24 mouse cellular contexts compared by ENCODE assay signal in the genomic region with DNA sequence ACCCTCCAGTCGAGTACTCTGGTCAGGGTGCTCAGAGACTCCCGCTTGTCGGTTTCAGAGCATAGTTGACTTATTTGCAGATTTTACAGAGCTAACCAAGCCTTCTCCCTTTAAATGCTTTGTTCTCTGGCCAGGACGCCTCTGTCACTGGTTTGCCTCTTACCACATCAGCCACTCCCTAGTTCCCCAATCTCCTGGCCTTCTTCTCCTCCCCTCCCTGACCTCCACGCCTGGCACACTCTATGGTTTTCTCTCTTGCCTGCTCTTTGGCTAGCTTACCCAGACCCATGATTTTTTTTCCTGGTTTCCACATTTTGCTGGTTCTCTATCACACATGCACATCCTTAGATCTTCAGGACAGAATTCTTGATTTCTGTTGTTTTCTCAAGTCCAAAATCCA. TPM values are rescaled to one million over a fixed set of nuclear protein-coding genes. Genes with fewer than 3 reads are reported as not detected.
DNase-seq lines count a peak whose midpoint lies in the region; ATAC-seq lines count a peak whose summit lies in the region.
"Had no signal": no experiment of that assay in that cellular context is flagged by ENCODE, and none has a peak within 500 bp of the region (broad histone marks: within the 10 kb centered on the region; RNA-seq: fewer than 3 reads in every experiment).

No protein-coding gene starts in this region.

- intact Hi-C loops in left cerebral cortex, postnatal 36 days (cut with DNase I) = no loop called here

- H3K4me2 ChIP-seq in midbrain, embryonic 15.5 days = no peak overlapping the region
- no peak overlapping the region for H3K4me2 ChIP-seq in forebrain, embryonic 16.5 days (ENCODE audit: low read length)
- H3K4me2 ChIP-seq: hindbrain, embryonic 15.5 days; liver, embryonic 12.5 days; lung, embryonic 15.5 days had no signal

- WGBS in midbrain, embryonic 10.5 days = 68% methylated on average over 5 of the region's 5 CpGs
- WGBS in midbrain, embryonic 15.5 days = 78% methylated on average over 5 of the region's 5 CpGs
- 72% methylated on average over 5 of the region's 5 CpGs for WGBS in forebrain, embryonic 16.5 days

- no peak overlapping the region for H3K4me3 ChIP-seq in midbrain, embryonic 10.5 days
- no peak overlapping the region for H3K4me3 ChIP-seq in midbrain, embryonic 15.5 days
- H3K4me3 ChIP-seq in forebrain, embryonic 16.5 days (replicated peaks; ENCODE audit: low read length) = no peak overlapping the region
- H3K4me3 ChIP-seq: embryonic facial prominence, embryonic 10.5 days; gastrocnemius, adult 2 months; heart, embryonic 12.5 days; hindbrain, embryonic 15.5 days; left cerebral cortex, adult 2 months; limb, embryonic 10.5 days; liver, embryonic 12.5 days; lung, embryonic 15.5 days; midbrain, embryonic 12.5 days; neural tube, embryonic 12.5 days had no signal

- peak; percentile 49 for DNase-seq in adrenal gland, postnatal 14 days
- DNase-seq in adrenal gland, postnatal 25 days = no peak
- no peak for DNase-seq in midbrain, embryonic 10.5 days (ENCODE audit: low spot score)
- no peak for DNase-seq in right cerebral cortex, postnatal 10 days (ENCODE audit: low spot score in 2 of 2)
- no peak for DNase-seq in left cerebral cortex, postnatal 36 days (ENCODE audit: low spot score in 2 of 2)
- DNase-seq: cerebellum, adult 2 months; gastrocnemius, adult 2 months; heart, adult 11 months; heart, postnatal 14 days; kidney, adult 18-20 months; kidney, postnatal 14 days; thymus, postnatal 14 days had no signal

- H3K4me1 ChIP-seq in midbrain, embryonic 10.5 days = peaks cover 20% of the 10 kb centered on the region
- peaks cover 9% of the 10 kb centered on the region for H3K4me1 ChIP-seq in midbrain, embryonic 15.5 days
- H3K4me1 ChIP-seq in forebrain, embryonic 16.5 days (replicated peaks; ENCODE audit: control insufficient read depth, insufficient read depth, low read length) = peaks cover 8% of the 10 kb centered on the region; the same call in 1 of the 2 replicates

- H3K27me3 ChIP-seq in midbrain, embryonic 10.5 days (ENCODE audit: low read depth, poor library complexity, severe bottlenecking) = peaks cover 29% of the 10 kb centered on the region
- H3K27me3 ChIP-seq in midbrain, embryonic 15.5 days (replicated peaks) = no peaks in the 10 kb centered on the region
- H3K27me3 ChIP-seq in forebrain, embryonic 16.5 days (replicated peaks; ENCODE audit: control insufficient read depth, insufficient read depth, low read length) = no peaks in the 10 kb centered on the region
- H3K27me3 ChIP-seq: hindbrain, embryonic 15.5 days; lung, embryonic 15.5 days; neural tube, embryonic 12.5 days had no signal

- no peak for ATAC-seq in midbrain, embryonic 15.5 days (replicated peaks)
- ATAC-seq in megakaryocyte progenitor cell, adult 5-6 weeks (replicated peaks; ENCODE audit: poor library complexity) = peak; percentile 77
- ATAC-seq in forebrain, embryonic 16.5 days = no peak
- ATAC-seq: liver, embryonic 12.5 days had no signal

- H3K27ac ChIP-seq in midbrain, embryonic 10.5 days (replicated peaks) = peak overlapping the region; percentile 63; the same call in 1 of the 2 replicates
- no peak overlapping the region for H3K27ac ChIP-seq in midbrain, embryonic 15.5 days
- no peak overlapping the region for H3K27ac ChIP-seq in forebrain, embryonic 16.5 days (ENCODE audit: low read length)
- H3K27ac ChIP-seq: gastrocnemius, adult 2 months; hindbrain, embryonic 15.5 days; left cerebral cortex, adult 2 months; limb, embryonic 10.5 days; liver, embryonic 12.5 days; lung, embryonic 15.5 days; midbrain, embryonic 12.5 days; neural tube, embryonic 12.5 days had no signal

- no peaks in the 10 kb centered on the region for H3K36me3 ChIP-seq in midbrain, embryonic 10.5 days
- no peaks in the 10 kb centered on the region for H3K36me3 ChIP-seq in midbrain, embryonic 15.5 days (replicated peaks)
- no peaks in the 10 kb centered on the region for H3K36me3 ChIP-seq in forebrain, embryonic 16.5 days (ENCODE audit: control insufficient read depth, insufficient read depth)
- H3K36me3 ChIP-seq: embryonic facial prominence, embryonic 10.5 days; heart, embryonic 12.5 days; hindbrain, embryonic 15.5 days; limb, embryonic 10.5 days; liver, embryonic 12.5 days; lung, embryonic 15.5 days; midbrain, embryonic 12.5 days; neural tube, embryonic 12.5 days had no signal

- no peaks in the 10 kb centered on the region for H3K9me3 ChIP-seq in midbrain, embryonic 10.5 days (replicated peaks)
- no peaks in the 10 kb centered on the region for H3K9me3 ChIP-seq in midbrain, embryonic 15.5 days
- H3K9me3 ChIP-seq in forebrain, embryonic 16.5 days (ENCODE audit: control insufficient read depth, low read length) = no peaks in the 10 kb centered on the region
- H3K9me3 ChIP-seq: embryonic facial prominence, embryonic 10.5 days; heart, embryonic 12.5 days; hindbrain, embryonic 15.5 days; limb, embryonic 10.5 days; liver, embryonic 12.5 days; lung, embryonic 15.5 days; midbrain, embryonic 12.5 days; neural tube, embryonic 12.5 days had no signal

- no peak overlapping the region for H3K9ac ChIP-seq in midbrain, embryonic 15.5 days
- no peak overlapping the region for H3K9ac ChIP-seq in forebrain, embryonic 16.5 days (replicated peaks; ENCODE audit: low read depth, low read length)
- H3K9ac ChIP-seq: heart, embryonic 12.5 days; hindbrain, embryonic 15.5 days; liver, embryonic 12.5 days; lung, embryonic 15.5 days; midbrain, embryonic 12.5 days; neural tube, embryonic 12.5 days had no signal

RNA-seq across cellular contexts. Expression of a gene that starts 8.6 kb away (rescaled TPM):
- 3.6 TPM in 1 of 2 replicates, not detected in the other for total RNA-seq in adrenal gland, postnatal 14 days (2021)
- not detected in 2 replicates for total RNA-seq in adrenal gland, postnatal 25 days (2021)
- 0.52 and 0.53 TPM in 2 replicates for polyA plus RNA-seq in midbrain, embryonic 10.5 days (2016; fragmentation: Nextera tagmentation; extraction: Ambion mirVana)
- polyA plus RNA-seq in midbrain, embryonic 15.5 days (2015; fragmentation: Nextera tagmentation; extraction: Ambion mirVana) = 0.18 TPM in 1 of 2 replicates, not detected in the other
- not detected in 2 replicates for total RNA-seq in megakaryocyte progenitor cell, adult 5-6 weeks (2015)
- total RNA-seq in megakaryocyte progenitor cell, adult 5-6 weeks (2017) = not detected in 2 replicates
- 0.26 TPM in 1 of 2 replicates, not detected in the other for polyA plus RNA-seq in forebrain, embryonic 16.5 days (2015; fragmentation: Nextera tagmentation; extraction: Ambion mirVana)
- total RNA-seq in left cerebral cortex, postnatal 36 days (2021) = not detected
- total RNA-seq: gastrocnemius, adult 2 months; heart, postnatal 14 days; left cerebral cortex, adult 2 months had no signal
- polyA plus RNA-seq: cerebellum, adult 2 months; hindbrain, embryonic 15.5 days; neural tube, embryonic 12.5 days had no signal

RNA-seq across cellular contexts. Expression of a gene that starts 25.6 kb away (rescaled TPM):
- 0.45 and 1.4 TPM in 2 replicates for total RNA-seq in adrenal gland, postnatal 14 days (2021)
- not detected in 2 replicates for total RNA-seq in adrenal gland, postnatal 25 days (2021)
- polyA plus RNA-seq in midbrain, embryonic 10.5 days (2016; fragmentation: Nextera tagmentation; extraction: Ambion mirVana) = 0.28 and 0.30 TPM in 2 replicates
- 0.20 and 0.32 TPM in 2 replicates for polyA plus RNA-seq in midbrain, embryonic 15.5 days (2015; fragmentation: Nextera tagmentation; extraction: Ambion mirVana)
- total RNA-seq in megakaryocyte progenitor cell, adult 5-6 weeks (2015) = 0.25 and 0.71 TPM in 2 replicates
- total RNA-seq in megakaryocyte progenitor cell, adult 5-6 weeks (2017) = 0.41 TPM in 1 of 2 replicates, not detected in the other
- 0.21 TPM in 1 of 2 replicates, not detected in the other for polyA plus RNA-seq in forebrain, embryonic 16.5 days (2015; fragmentation: Nextera tagmentation; extraction: Ambion mirVana)
- 10 to 100 TPM in 1 of 2 experiments, 1 to 10 TPM in 1; 6.6 to 14.5 TPM for total RNA-seq in left cerebral cortex, postnatal 36 days (2021)
- total RNA-seq: gastrocnemius, adult 2 months had no signal

RNA-seq across cellular contexts. Expression of a gene that starts 28.3 kb away (rescaled TPM):
- 65.7 and 79.2 TPM in 2 replicates for total RNA-seq in adrenal gland, postnatal 14 days (2021)
- 36.3 and 44.4 TPM in 2 replicates for total RNA-seq in adrenal gland, postnatal 25 days (2021)
- 13.1 and 15.8 TPM in 2 replicates for polyA plus RNA-seq in midbrain, embryonic 10.5 days (2016; fragmentation: Nextera tagmentation; extraction: Ambion mirVana)
- 16.8 and 17.1 TPM in 2 replicates for polyA plus RNA-seq in midbrain, embryonic 15.5 days (2015; fragmentation: Nextera tagmentation; extraction: Ambion mirVana)
- 4.3 and 4.4 TPM in 2 replicates for total RNA-seq in megakaryocyte progenitor cell, adult 5-6 weeks (2015)
- total RNA-seq in megakaryocyte progenitor cell, adult 5-6 weeks (2017) = 3.5 and 4.3 TPM in 2 replicates
- 12.7 and 14.1 TPM in 2 replicates for polyA plus RNA-seq in forebrain, embryonic 16.5 days (2015; fragmentation: Nextera tagmentation; extraction: Ambion mirVana)
- 1 to 10 TPM; 7.8 to 8.6 TPM for total RNA-seq in left cerebral cortex, postnatal 36 days (2021)
